Mouse (Mus musculus): ENCODE measurements around the gene Adam22.

Adam22 gene

GRCm38 (mm10) chr5:8367614-8368327, at the start of gene Adam22:
Gene Adam22 (minus strand): TSS chr5:8368160.
- in situ Hi-C loops (cut with MboI, MseI): no loop called here

- in situ Hi-C loops (cut with MboI, MseI): no loop called here
These were observed 49.5 kb upstream of the Adam22 start for GRCm38 (mm10) chr5:8417443-8417842.

- in situ Hi-C loops (cut with MboI, MseI): no loop called here
These were observed 48.9 kb upstream of the Adam22 start for GRCm38 (mm10) chr5:8416683-8417413.

GRCm38 (mm10) chr5:8408746-8409145, 40.8 kb upstream of the Adam22 start:
- in situ Hi-C loops (cut with MboI, MseI): no loop called here

GRCm38 (mm10) chr5:8397587-8398249, 29.8 kb upstream of the Adam22 start:
- in situ Hi-C loops (cut with MboI, MseI): no loop called here

GRCm38 (mm10) chr5:8393891-8394583, 26.1 kb upstream of the Adam22 start:
- in situ Hi-C loops (cut with MboI, MseI): no loop called here

GRCm38 (mm10) chr5:8374297-8374906, 6.4 kb upstream of the Adam22 start:
- in situ Hi-C loops (cut with MboI, MseI): no loop called here

- in situ Hi-C loops (cut with MboI, MseI): no loop called here
These were observed 5.5 kb upstream of the Adam22 start for GRCm38 (mm10) chr5:8373415-8373814.

- in situ Hi-C loops (cut with MboI, MseI): no loop called here
These were observed 821 bp upstream of the Adam22 start for GRCm38 (mm10) chr5:8368781-8369180.

- in situ Hi-C loops (cut with MboI, MseI): no loop called here
These were observed 350 bp upstream of the Adam22 start for GRCm38 (mm10) chr5:8368328-8368692.

- in situ Hi-C loops (cut with MboI, MseI): no loop called here
These were observed 968 bp downstream of the Adam22 start for GRCm38 (mm10) chr5:8366771-8367613.

GRCm38 (mm10) chr5:8362361-8362760, 5.6 kb downstream of the Adam22 start:
- in situ Hi-C loops (cut with MboI, MseI): no loop called here

GRCm38 (mm10) chr5:8357677-8358076, 10.3 kb downstream of the Adam22 start:
- in situ Hi-C loops (cut with MboI, MseI): loop anchor here (10.0 kb wide), 1 partner anchor 193 kb away; no protein-coding TSS in a partner anchor

- in situ Hi-C loops (cut with MboI, MseI): loop anchor here (10.0 kb wide), 1 partner anchor 192 kb away; no protein-coding TSS in a partner anchor
These were observed 10.9 kb downstream of the Adam22 start for GRCm38 (mm10) chr5:8356885-8357651.

- in situ Hi-C loops (cut with MboI, MseI): loop anchor here (10.0 kb wide), 1 partner anchor 192 kb away; no protein-coding TSS in a partner anchor
These were observed 11.6 kb downstream of the Adam22 start for GRCm38 (mm10) chr5:8356326-8356725.

- in situ Hi-C loops (cut with MboI, MseI): no loop called here
These were observed 18.4 kb downstream of the Adam22 start for GRCm38 (mm10) chr5:8349557-8349956.

- in situ Hi-C loops (cut with MboI, MseI): no loop called here
These were observed 21.6 kb downstream of the Adam22 start for GRCm38 (mm10) chr5:8346329-8346728.

- in situ Hi-C loops (cut with MboI, MseI): no loop called here
These were observed 24.7 kb downstream of the Adam22 start for GRCm38 (mm10) chr5:8343296-8343695.

- in situ Hi-C loops (cut with MboI, MseI): no loop called here
These were observed 26.3 kb downstream of the Adam22 start for GRCm38 (mm10) chr5:8341676-8342075.

Data from T-helper 1 cell (primary cell).